Mouse (Mus musculus) liver, adult 2 months (tissue): ENCODE measurements at regions not wholly inside any gene's neighbourhood (a gene's known extent, or its start where the extent isn't known, plus 50 kb on each side); places are given as distances from the start of the nearest gene placed in this dataset.

Source experiments
- CTCF ChIP-seq: fragments of 200-500 bp; IDR thresholded peaks from 2 replicates; pipeline ENCODE4 v1.5.1; 2011; ENCODE audit warnings: low read depth, low read length, control low read depth
- POLR2A ChIP-seq: fragments of 200-500 bp; IDR thresholded peaks from 2 replicates; pipeline ENCODE4 v1.6.1; 2011; ENCODE audit warnings: low read length, control low read depth; ENCODE audit not compliant: insufficient read depth; ENCODE audit errors: extremely low read depth

- TF ChIP-seq POLR2A (no peak), CTCF (no peak)
Observed at GRCm38 (mm10) chr16:47482071-47482470, 801.5 kb upstream of the Dppa4 start.
